15 mouse cellular contexts compared by ENCODE assay signal in genomic region chr17:36982253-36983155, GRCm38 (mm10). TPM values are rescaled to one million over a fixed set of nuclear protein-coding genes. Genes with fewer than 3 reads are reported as not detected.
DNase-seq lines count a peak whose midpoint lies in the region; ATAC-seq and TF ChIP-seq lines count a peak whose summit lies in the region.
"Had no signal": no experiment of that assay in that cellular context is flagged by ENCODE, and none has a peak within 500 bp of the region (broad histone marks: within the 10 kb centered on the region; RNA-seq: fewer than 3 reads in every experiment).

No protein-coding gene starts in this region.

- peaks cover 71% of the 10 kb centered on the region for H3K36me3 ChIP-seq in E14TG2a.4 (ENCODE audit: insufficient read depth, low read length)
- no peaks in the 10 kb centered on the region for H3K36me3 ChIP-seq in lung, embryonic 16.5 days (ENCODE audit: control insufficient read depth, insufficient read depth, low read length)
- H3K36me3 ChIP-seq in forebrain, embryonic 11.5 days (ENCODE audit: control insufficient read depth, insufficient read depth, low read length) = no peaks in the 10 kb centered on the region
- H3K36me3 ChIP-seq: forebrain, embryonic 10.5 days had no signal

- ATAC-seq in lung, embryonic 16.5 days (ENCODE audit: low read depth) = peak; percentile 86
- ATAC-seq in granulocyte monocyte progenitor cell, adult 5-6 weeks (replicated peaks; ENCODE audit: poor library complexity, severe bottlenecking) = no peak
- no peak for ATAC-seq in forebrain, embryonic 11.5 days (replicated peaks; ENCODE audit: low FRiP score)

- no peaks in the 10 kb centered on the region for H3K9me3 ChIP-seq in E14TG2a.4 (ENCODE audit: low read length)
- no peaks in the 10 kb centered on the region for H3K9me3 ChIP-seq in lung, embryonic 16.5 days (ENCODE audit: control insufficient read depth, low read length)
- no peaks in the 10 kb centered on the region for H3K9me3 ChIP-seq in forebrain, embryonic 11.5 days (ENCODE audit: control insufficient read depth, low read length)
- H3K9me3 ChIP-seq: forebrain, embryonic 10.5 days had no signal

- no peak for TF ChIP-seq CTCF in lung, adult 2 months (IDR thresholded peaks at IDR 0.05; ENCODE audit: insufficient read depth, low read length)
- TF ChIP-seq CTCF in E14TG2a.4 (conservative IDR thresholded peaks at IDR 0.05; ENCODE audit: low read length) = no peak

- no peak overlapping the region for H3K9ac ChIP-seq in lung, embryonic 16.5 days (ENCODE audit: low read length)
- no peak overlapping the region for H3K9ac ChIP-seq in forebrain, embryonic 11.5 days (ENCODE audit: low read length)
- H3K9ac ChIP-seq: liver, embryonic 14.5 days had no signal

- H3K4me2 ChIP-seq in lung, embryonic 16.5 days (ENCODE audit: low read depth, low read length) = no peak overlapping the region
- no peak overlapping the region for H3K4me2 ChIP-seq in forebrain, embryonic 11.5 days (ENCODE audit: low read depth, low read length, severe bottlenecking)

- peaks cover 3% of the 10 kb centered on the region for H3K4me1 ChIP-seq in lung, adult 2 months (ENCODE audit: control insufficient read depth, insufficient read depth, low read length)
- peaks cover 96% of the 10 kb centered on the region for H3K4me1 ChIP-seq in E14TG2a.4 (replicated peaks; ENCODE audit: low read depth, low read length)
- H3K4me1 ChIP-seq in lung, embryonic 16.5 days (replicated peaks; ENCODE audit: control insufficient read depth, insufficient read depth, low read length) = peaks cover 8% of the 10 kb centered on the region
- no peaks in the 10 kb centered on the region for H3K4me1 ChIP-seq in forebrain, embryonic 11.5 days (replicated peaks; ENCODE audit: control insufficient read depth, insufficient read depth, low read length)

- H3K27ac ChIP-seq in lung, embryonic 16.5 days (ENCODE audit: low read length) = peak overlapping the region; percentile 34
- no peak overlapping the region for H3K27ac ChIP-seq in forebrain, embryonic 11.5 days (ENCODE audit: low read depth, low read length)
- H3K27ac ChIP-seq: liver, embryonic 14.5 days had no signal

- no peak for TF ChIP-seq POLR2A in lung, adult 2 months (IDR thresholded peaks at IDR 0.05; ENCODE audit: borderline replicate concordance, extremely low read depth, low read depth, low read length)

- no peak overlapping the region for H3K4me3 ChIP-seq in lung, adult 2 months (replicated peaks; ENCODE audit: extremely low read depth, low read depth, low read length)
- H3K4me3 ChIP-seq in E14TG2a.4 (replicated peaks; ENCODE audit: low read length) = peak overlapping the region; percentile 74
- no peak overlapping the region for H3K4me3 ChIP-seq in lung, embryonic 16.5 days (ENCODE audit: low read length)
- H3K4me3 ChIP-seq in forebrain, embryonic 11.5 days (ENCODE audit: low read depth, low read length) = no peak overlapping the region

- H3K27me3 ChIP-seq in E14TG2a.4 (ENCODE audit: insufficient read depth, low read length) = no peaks in the 10 kb centered on the region
- peaks cover 6% of the 10 kb centered on the region; the same call in 1 of the 2 replicates for H3K27me3 ChIP-seq in lung, embryonic 16.5 days (ENCODE audit: control insufficient read depth, insufficient read depth, low read depth, low read length)
- H3K27me3 ChIP-seq in forebrain, embryonic 11.5 days (ENCODE audit: control insufficient read depth, insufficient read depth, low read length) = no peaks in the 10 kb centered on the region

- DNase-seq in lung, adult 18-20 months = peak; percentile 30 to 44
- no peak for DNase-seq in lung, adult 2 months
- peak; percentile 7 for DNase-seq in embryo, embryonic 10 days (ENCODE audit: low spot score)
- no peak for DNase-seq in forebrain, embryonic 11.5 days (ENCODE audit: low spot score)
- no peak for DNase-seq in natural killer cell, adult 2 months (ENCODE audit: low spot score in 2 of 2)
- DNase-seq: gastrocnemius, postnatal 25 days; thymus, postnatal 36 days had no signal

- 43% methylated on average over 5 of the region's 5 CpGs for WGBS in lung, adult 2 months
- whole genome bisulfite sequencing in lung, embryonic 16.5 days = 30% methylated on average over 5 of the region's 5 CpGs
- 27% methylated on average over 5 of the region's 5 CpGs for whole genome bisulfite sequencing in forebrain, embryonic 11.5 days

RNA-seq across cellular contexts. Expression of gene 2410137M14Rik, which starts 1.5 kb away (rescaled TPM):
- polyA plus RNA-seq in lung, adult 2 months (2012; rRNA removed) = 0.14 and 0.18 TPM in 2 replicates
- not detected in 2 replicates for polyA plus RNA-seq in lung, embryonic 16.5 days (2015; fragmentation: Nextera tagmentation; extraction: Ambion mirVana)
- total RNA-seq in granulocyte monocyte progenitor cell, adult 5-6 weeks (2014; fragmentation: Nextera tagmentation) = not detected in 2 replicates
- total RNA-seq in granulocyte monocyte progenitor cell, adult 5-6 weeks (2017) = not detected in 2 replicates
- polyA plus RNA-seq in forebrain, embryonic 11.5 days (2014; fragmentation: Nextera tagmentation; extraction: Ambion mirVana) = not detected in 2 replicates
- total RNA-seq: adrenal gland, adult 18-20 months; gastrocnemius, postnatal 25 days had no signal
- polyA plus RNA-seq: forebrain, embryonic 10.5 days; liver, embryonic 14.5 days; spleen, adult 2 months had no signal

RNA-seq across cellular contexts. Expression of gene H2-M5, which starts 6.8 kb away (rescaled TPM):
- polyA plus RNA-seq in lung, adult 2 months (2012; rRNA removed) = 0.58 and 1.2 TPM in 2 replicates
- 0.33 and 0.38 TPM in 2 replicates for polyA plus RNA-seq in lung, embryonic 16.5 days (2015; fragmentation: Nextera tagmentation; extraction: Ambion mirVana)
- not detected in 2 replicates for total RNA-seq in granulocyte monocyte progenitor cell, adult 5-6 weeks (2014; fragmentation: Nextera tagmentation)
- not detected in 2 replicates for total RNA-seq in granulocyte monocyte progenitor cell, adult 5-6 weeks (2017)
- 0.73 and 1.1 TPM in 2 replicates for polyA plus RNA-seq in forebrain, embryonic 11.5 days (2014; fragmentation: Nextera tagmentation; extraction: Ambion mirVana)
- total RNA-seq: adrenal gland, adult 18-20 months; gastrocnemius, postnatal 25 days; heart, postnatal 25 days had no signal

RNA-seq across cellular contexts. Expression of gene Zfp57, which starts 18.5 kb away (rescaled TPM):
- 12.8 and 21.6 TPM in 2 replicates for polyA plus RNA-seq in lung, adult 2 months (2012; rRNA removed)
- 70.1 and 73.4 TPM in 2 replicates for polyA plus RNA-seq in lung, embryonic 16.5 days (2015; fragmentation: Nextera tagmentation; extraction: Ambion mirVana)
- 1.2 TPM in 1 of 2 replicates, not detected in the other for total RNA-seq in granulocyte monocyte progenitor cell, adult 5-6 weeks (2014; fragmentation: Nextera tagmentation)
- total RNA-seq in granulocyte monocyte progenitor cell, adult 5-6 weeks (2017) = 0.57 TPM in 1 of 2 replicates, not detected in the other
- polyA plus RNA-seq in forebrain, embryonic 11.5 days (2014; fragmentation: Nextera tagmentation; extraction: Ambion mirVana) = 130 and 142 TPM in 2 replicates

RNA-seq across cellular contexts. Expression of gene Znrd1as, which starts 24.1 kb away (rescaled TPM):
- polyA plus RNA-seq in lung, adult 2 months (2012; rRNA removed) = 1.1 and 1.4 TPM in 2 replicates
- polyA plus RNA-seq in lung, embryonic 16.5 days (2015; fragmentation: Nextera tagmentation; extraction: Ambion mirVana) = 7.2 and 7.7 TPM in 2 replicates
- 1.1 and 5.5 TPM in 2 replicates for total RNA-seq in granulocyte monocyte progenitor cell, adult 5-6 weeks (2014; fragmentation: Nextera tagmentation)
- 9.1 and 11.2 TPM in 2 replicates for total RNA-seq in granulocyte monocyte progenitor cell, adult 5-6 weeks (2017)
- polyA plus RNA-seq in forebrain, embryonic 11.5 days (2014; fragmentation: Nextera tagmentation; extraction: Ambion mirVana) = 10.2 and 10.5 TPM in 2 replicates

RNA-seq across cellular contexts. Expression of gene Znrd1, which starts 24.1 kb away (rescaled TPM):
- 23.8 and 30.3 TPM in 2 replicates for polyA plus RNA-seq in lung, adult 2 months (2012; rRNA removed)
- polyA plus RNA-seq in lung, embryonic 16.5 days (2015; fragmentation: Nextera tagmentation; extraction: Ambion mirVana) = 93.7 and 96.4 TPM in 2 replicates
- total RNA-seq in granulocyte monocyte progenitor cell, adult 5-6 weeks (2014; fragmentation: Nextera tagmentation) = 81.6 and 134 TPM in 2 replicates
- total RNA-seq in granulocyte monocyte progenitor cell, adult 5-6 weeks (2017) = 25.6 and 35.4 TPM in 2 replicates
- polyA plus RNA-seq in forebrain, embryonic 11.5 days (2014; fragmentation: Nextera tagmentation; extraction: Ambion mirVana) = 83.2 and 86.6 TPM in 2 replicates

Comparison
In these comparisons a context has a peak if more than half of its experiments do, and no peak if none do; other contexts are left out.
1. DNase-seq: peak in lung, adult 18-20 months (2 of 2) and embryo, embryonic 10 days (single experiment); none in lung, adult 2 months (single experiment), forebrain, embryonic 11.5 days (single experiment) and natural killer cell, adult 2 months (0 of 2).